Mouse (Mus musculus) lung, postnatal 36 days (tissue): ENCODE measurements around the gene Tmc5.

Experiments used
- DNase-seq: peaks from one replicate; pipeline ENCODE4 v3.0.0; 2022; ENCODE audit warnings: mixed read lengths

The Tmc5 gene

GRCm38 (mm10) chr7:118697168-118697567, 100.1 kb downstream of the Tmc5 start:
- DNase-seq: peak; percentile 22

GRCm38 (mm10) chr7:118698882-118699281, 101.8 kb downstream of the Tmc5 start:
- peak; percentile 49 for DNase-seq

DNA sequence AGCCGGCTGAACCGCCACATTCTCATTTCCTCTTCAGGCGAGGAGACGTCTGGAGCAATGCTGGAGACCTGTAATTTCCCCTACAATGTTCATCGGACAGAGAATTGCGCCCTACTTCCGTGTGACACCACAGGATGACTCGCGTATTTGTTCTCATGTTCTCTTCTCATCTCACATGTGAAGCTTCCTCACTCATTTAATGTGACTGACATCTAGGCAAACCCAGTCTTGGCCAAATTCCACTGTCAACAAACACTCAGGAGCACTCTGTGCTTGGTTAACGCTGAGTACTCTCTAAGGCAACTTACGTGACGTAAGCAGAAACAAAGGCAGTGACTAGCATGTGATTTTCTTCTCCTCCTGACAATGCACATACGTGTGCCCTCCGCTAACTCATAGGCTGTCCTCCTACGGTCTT, 106.1 kb downstream of the Tmc5 start:
- peak; percentile 92 for DNase-seq

DNA sequence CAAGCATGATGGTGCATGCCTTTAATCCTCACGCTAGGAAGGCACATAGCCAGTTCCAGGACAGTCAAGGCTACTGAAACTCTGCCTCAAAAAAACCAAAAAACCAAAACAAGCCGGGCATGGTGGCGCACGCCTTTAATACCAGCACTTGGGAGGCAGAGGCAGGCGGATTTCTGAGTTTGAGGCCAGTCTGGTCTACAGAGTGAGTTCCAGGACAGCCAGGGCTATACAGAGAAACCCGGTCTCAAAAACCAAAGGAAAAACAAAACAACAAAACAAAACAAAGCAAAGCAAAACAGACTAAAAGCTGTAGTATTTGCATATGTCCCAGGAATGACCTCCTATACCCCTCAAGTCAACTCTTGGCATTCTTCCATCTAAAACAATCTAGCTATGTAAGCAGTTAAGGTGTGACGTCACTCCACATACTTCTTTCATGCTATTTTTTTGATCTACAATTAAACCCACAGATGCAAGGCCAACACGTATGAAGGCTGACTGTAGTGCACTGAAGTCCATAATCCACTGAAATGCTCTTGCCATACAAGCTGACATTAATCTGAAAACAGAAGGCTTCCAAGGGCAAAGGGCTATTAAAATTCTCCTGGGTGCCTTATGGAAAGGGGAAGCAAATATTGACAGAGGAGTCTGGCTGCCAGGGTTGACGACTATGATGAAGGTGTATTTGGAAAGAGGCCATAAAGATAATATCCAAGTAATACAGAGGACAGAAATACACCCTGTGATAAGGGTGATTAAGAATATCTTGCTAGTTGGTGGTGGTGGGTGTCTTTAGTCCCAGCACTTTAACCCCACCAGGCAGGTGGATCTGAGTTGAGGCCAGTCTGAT, 107.1 kb downstream of the Tmc5 start:
- peak; percentile 48 for DNase-seq

DNA sequence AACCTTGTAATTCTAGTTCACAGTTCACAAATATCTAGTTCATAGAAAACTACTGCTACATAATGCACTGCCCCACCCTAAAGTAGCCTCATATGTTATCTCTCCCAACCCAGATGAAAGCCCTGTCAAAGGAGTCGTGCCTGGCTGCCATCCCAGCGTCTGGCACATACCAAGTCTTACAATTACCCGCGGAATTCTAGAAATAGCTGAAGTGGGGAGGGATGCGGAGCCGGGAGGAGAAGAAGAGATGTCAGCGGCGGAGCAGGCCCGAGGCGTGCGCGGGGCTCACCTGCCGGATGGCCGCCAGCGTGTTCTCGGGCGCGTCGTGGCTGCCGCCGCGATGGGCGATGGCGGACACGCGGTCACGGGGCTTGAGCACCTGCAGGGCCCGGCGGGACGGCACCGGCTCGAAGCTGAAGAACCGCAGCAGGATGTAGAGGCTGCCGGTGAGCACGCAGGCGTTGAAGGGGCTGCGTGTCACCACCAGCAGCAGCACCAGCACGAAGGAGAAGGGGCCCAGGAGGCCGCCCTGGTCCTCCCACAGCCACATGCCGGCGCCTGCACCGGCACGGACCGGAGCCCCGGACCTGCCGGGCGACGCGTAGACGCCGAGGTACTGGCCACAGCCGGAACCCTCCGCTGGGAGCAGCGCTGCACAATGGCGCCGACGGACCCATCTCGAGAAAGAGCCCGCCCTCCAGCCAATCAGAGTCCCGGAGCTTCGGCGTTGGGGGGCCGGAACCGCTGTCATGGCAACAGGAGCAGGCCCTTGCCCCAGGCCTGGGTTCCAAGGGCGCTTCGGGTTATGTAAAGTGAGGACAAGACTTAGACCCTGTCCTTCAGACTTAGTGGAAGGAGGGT, 108.2 kb downstream of the Tmc5 start, which contains the start of gene Gde1:
TSS of gene Gde1 (minus strand) at position 678 of the 861 bp plus-strand sequence.
- DNase-seq: peak; percentile 95

DNA sequence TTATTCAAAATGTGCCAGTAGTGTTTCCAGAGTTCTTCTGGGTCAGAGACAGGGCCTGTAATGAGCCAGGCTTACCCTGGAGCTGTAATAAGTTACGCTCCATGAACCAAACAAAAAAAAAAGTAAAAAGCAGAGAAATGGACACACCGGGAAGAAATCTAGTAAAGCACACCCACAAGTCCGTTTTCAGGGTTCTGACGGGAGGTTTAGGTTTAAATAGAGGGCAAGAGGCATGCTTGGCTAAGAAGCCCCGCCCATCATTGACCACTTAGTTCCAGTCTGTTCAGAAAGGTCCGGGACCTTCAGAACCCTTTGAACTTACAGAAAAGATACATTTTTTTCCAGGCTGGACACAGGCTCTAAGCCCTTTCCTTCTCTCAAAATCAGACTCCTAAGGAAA, 109.0 kb downstream of the Tmc5 start:
- peak; percentile 31 for DNase-seq

DNA sequence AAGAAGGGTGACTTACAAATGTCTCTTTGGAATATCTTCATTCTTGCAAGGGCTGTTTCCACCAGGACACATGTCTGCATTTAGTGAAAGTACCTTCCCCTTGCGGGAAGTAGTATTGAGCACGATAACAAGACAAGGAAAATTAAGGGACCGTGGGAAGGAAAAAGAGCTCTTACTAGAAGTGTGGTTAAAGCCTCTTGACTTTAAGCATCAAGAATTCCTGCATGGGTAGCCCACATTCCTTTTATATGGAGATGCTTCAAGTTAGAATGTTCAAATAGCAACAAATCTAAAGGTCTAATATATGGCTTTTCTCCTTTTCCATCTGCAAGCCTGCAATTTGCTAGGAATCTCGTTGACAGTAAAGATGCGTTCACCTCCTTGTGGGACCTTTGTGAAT, 109.4 kb downstream of the Tmc5 start:
- DNase-seq: no peak

- peak; percentile 63 for DNase-seq
Observed at GRCm38 (mm10) chr7:118707216-118707615, 110.1 kb downstream of the Tmc5 start.

DNA sequence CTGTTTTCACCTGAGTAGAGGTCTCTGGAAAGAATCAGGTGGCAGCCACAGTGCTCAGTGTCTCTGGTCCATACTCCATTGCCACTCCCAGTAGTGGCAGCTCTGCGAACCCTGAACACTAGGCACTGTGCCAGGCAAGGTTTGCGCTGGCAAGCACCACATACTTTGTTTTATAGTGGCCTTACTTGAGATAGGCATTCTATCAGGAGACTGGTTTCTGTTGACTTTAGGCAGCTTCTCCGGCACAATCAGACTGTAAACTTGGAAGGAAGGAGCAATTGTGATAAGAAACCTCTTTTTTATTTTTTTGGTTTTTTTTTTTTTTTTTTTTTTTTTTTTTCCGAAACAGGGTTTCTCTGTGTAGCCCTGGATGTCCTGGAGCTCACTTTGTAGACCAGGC, 110.9 kb downstream of the Tmc5 start:
- DNase-seq: peak; percentile 59

DNA sequence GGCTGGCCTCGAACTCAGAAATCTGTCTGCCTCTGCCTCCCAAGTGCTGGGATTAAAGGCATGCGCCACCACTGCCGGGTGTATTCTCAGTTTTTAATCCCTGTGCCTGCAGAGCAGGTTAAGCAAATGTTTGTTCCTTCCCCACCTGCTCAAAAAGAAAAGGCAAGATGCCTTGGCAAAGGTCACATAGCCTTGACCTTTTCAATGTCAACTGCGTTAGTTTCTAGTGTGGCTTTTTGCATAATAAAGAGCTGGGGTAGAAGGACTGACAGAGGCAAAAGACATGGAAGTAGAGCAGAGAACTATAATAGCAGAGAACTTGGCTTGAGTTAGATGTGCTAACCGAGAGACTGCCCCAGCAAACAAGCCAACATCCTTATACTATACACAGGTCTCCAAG, 113.7 kb downstream of the Tmc5 start:
- no peak for DNase-seq

DNA sequence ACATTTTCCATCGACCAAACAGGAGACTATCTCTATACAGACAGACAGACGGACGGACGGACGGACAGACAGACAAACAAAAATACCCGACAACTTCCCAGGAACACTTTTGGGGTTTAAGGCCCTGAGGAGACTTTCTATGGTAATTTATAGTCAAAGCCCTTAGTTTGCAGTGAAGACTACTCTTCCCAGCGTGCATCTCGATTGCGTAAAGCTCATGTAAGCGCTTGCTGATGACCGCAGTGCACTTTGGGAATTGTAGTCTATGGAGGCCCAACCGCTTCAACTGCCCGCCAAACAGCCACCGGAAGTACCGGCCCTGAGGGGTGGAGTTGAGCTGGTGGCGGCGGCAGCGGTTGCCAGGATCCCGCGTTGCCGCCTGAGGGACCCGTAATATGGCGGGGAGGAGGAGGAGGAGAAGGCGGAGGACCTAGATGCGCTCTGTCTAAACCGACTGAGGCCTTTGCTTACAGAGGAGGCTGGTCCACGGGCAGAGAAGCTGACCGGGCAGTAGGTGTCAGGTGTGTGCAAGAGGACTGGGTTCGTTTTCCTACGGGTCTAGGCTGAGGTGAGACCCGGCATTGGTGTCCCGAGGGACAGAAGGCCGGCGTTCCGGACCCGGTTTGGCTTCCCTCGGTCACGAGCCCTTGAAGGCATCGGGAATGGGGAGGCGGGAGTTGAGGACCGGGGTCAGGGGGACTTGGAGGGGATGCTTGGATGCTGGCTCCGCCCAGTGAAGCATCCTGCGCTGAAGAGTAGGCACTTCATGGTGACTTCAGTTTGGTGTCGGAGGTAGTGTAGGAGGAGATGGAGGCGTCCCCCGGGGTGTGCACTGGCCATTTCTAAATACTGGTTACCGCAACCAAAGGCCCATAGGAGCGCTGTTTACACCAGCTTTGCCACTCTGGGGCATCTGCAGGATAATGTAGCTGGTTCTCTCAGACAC, 115.4 kb downstream of the Tmc5 start, which contains the start of gene Ccp110:
TSS of gene Ccp110 (plus strand) at position 325 of the 946 bp plus-strand sequence.
- peak; percentile 99 for DNase-seq

GRCm38 (mm10) chr7:118714873-118715272, 117.8 kb downstream of the Tmc5 start:
- peak; percentile 55 for DNase-seq

DNA sequence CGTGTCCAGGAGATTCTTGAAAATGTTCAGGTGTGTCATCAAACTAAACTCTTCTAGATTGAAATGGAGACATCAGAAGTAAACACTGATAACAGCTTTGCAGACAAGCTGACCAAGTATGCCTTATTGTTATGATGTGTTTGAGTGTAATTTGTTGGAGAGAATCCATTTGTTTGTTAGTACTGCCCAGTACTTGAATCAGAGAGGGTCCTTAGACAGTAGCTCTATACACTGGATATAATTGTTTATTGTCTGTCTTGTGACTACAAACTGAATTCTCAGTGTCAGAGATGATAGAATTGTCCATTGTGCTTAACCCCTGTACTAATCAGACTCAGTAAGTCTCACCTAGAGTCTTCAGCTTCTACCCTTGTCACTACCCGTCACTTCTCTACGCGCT, 121.0 kb downstream of the Tmc5 start:
- no peak for DNase-seq

DNA sequence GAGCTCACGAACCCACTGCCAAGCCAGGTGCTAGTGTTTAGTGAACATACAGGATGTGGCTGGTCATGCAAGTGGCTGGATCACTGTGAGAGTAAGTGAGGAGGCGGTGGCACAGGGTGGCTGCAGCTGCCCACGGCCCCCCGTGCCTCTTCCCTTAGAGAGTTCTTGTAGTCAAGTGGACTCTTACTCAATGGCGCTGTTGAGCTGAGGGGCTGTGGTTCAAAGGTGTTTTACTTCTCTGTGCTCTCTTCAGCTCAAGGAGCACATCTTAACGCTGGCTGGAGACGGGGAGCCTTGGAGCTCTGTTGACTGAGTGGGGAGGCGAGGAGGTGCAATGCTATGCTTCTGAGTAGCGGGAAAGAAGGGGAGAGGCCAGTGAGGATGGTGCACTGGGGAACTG, 126.8 kb downstream of the Tmc5 start:
- peak; percentile 85 for DNase-seq
